Mouse (Mus musculus) mouse trophoblast stem cell (cell line): ENCODE measurements around the gene Ecd.
"Not testable (repeated sequence)": the region's sequence is repeated elsewhere in the genome, so short reads cannot be mapped to it uniquely, and the experiment has no call there.

Experiments used
- in situ Hi-C, 2 experiments: fragments of 300-500 bp; cut with MseI, MboI; formaldehyde crosslinking; loops; 2 replicates in 1 of 2; 3 replicates in 1 of 2; pipeline ENCODE4 v1.15.1; 2025

Ecd gene

GRCm38 (mm10) chr14:20324196-20324595 lies 23.7 kb downstream of the Ecd start:
- in situ Hi-C loops: no loop called here

- in situ Hi-C loops: no loop called here
Measured at GRCm38 (mm10) chr14:20319420-20319819, 28.5 kb downstream of the Ecd start.

DNA sequence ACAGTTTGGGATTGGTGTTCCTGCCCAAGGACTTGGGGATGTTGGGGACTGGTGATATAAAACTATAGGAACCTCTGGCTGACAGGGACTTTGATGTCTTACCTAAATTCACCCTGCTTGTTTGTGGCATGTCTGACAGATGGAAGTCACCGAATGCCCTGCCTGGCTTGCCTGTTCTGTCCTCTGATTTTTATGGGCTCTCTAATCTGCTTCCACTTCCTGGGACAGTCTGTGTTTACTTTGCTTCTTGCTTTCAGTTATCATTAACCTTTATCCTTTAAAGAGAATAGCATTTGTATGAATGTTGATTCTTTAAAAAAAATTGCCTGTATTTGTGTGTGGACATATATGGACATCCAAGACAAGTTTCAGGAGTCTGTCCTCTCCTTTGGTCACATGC lies 32.8 kb downstream of the Ecd start:
- in situ Hi-C loops: no loop called here

GRCm38 (mm10) chr14:20305085-20305484 lies 42.8 kb downstream of the Ecd start:
- in situ Hi-C loops: not testable (repeated sequence)

DNA sequence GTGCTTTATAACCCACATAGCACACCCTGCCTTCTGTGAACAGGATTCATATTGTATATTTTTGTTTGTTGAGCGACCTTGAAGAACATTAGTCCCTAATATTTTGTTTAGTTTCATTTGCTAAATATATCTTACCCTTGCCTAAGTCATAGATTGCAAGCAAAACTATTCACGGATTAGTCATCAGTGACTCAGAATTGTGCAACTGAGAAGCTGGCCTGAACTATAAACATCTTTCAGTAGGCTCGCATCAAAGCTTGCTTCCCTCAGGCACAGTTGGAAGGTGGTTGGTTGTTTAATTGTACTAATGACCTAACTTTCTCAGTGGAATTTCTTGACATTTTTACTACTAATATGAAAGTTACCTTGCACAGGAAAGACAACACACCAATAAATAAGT lies 49.8 kb downstream of the Ecd start:
- in situ Hi-C loops: no loop called here

DNA sequence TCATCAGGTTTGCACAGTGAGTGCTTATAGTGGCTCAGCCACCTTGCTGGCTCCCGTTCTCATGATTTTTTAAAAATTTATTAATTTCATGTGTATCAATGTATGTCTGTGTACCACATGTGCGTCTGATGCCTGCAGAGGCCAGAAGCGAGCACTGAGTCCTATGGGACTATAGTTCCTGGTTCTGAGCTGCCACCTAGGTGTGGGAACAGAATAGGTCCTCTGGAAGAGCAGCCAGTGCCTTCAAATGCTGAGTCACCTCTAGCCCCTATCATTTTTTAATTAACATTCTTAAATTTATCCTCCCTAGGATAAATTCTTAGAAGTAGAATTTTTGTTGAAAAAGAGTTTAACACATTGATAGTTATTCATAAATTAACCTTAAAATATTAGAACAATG lies 50.3 kb downstream of the Ecd start:
- in situ Hi-C loops: no loop called here

DNA sequence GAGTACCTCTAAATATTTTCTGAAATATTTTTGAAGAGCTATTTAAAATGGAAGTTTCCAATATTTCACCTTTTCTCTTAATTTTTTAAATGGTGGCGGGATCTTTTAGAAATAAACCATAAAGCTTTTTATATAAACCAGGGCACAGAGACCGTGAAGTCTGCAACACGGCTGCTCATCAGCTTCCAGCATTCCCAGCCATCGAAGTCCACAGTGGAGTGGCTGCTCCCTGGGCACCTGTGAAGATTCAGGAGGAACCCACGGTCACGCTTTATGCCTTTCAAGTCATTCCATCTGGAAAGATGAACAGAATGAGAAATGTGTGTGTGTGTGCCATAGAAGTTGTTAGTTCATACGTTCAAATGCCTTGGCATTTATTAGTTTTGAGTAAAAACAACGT lies 53.0 kb downstream of the Ecd start:
- in situ Hi-C loops: no loop called here

- in situ Hi-C loops: no loop called here
Measured at GRCm38 (mm10) chr14:20294117-20294892, 53.6 kb downstream of the Ecd start, which contains the start of gene Nudt13. Gene Nudt13 (plus strand): TSS chr14:20294697.

DNA sequence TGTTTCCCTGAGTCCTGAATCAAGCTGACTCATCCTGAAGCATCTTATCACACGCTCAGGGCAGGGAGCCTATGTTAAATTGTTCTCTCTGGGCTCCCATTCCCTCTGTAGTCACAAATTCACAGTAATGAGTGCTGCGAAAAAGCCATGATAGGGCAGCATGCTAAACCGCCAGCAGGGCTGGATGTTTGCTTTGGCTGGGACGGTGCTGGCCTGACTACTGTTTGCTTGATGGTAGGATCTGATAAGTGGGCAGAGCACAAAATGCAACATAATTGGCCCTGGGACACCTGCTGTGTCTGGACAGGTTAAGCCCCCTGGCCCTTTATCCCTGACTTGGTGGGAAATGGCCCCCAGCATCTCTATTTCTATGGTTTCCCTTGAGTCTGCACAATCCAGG lies 56.5 kb downstream of the Ecd start:
- in situ Hi-C loops: no loop called here
